Mouse (Mus musculus): ENCODE measurements around the gene Dmpk. TPM values are rescaled to one million over a fixed set of nuclear protein-coding genes. Genes with fewer than 3 reads are reported as not detected.
A peak's percentile ranks its signal among the peaks of the same experiment; 100 is the strongest.

Gene Dmpk
- polyA plus RNA-seq, 1 experiment from 2014 or later, result 73.9 TPM

GRCm38 (mm10) chr7:19130657-19131056 lies 47.0 kb downstream of the Dmpk start:
- H3K9ac ChIP-seq, result no peak overlapping the region
- no peaks in the 10 kb centered on the region for H3K27me3 ChIP-seq (replicated peaks)
- H3K4me3 ChIP-seq (replicated peaks), result peak overlapping the region; percentile 49
- peaks cover 11% of the 10 kb centered on the region; the same call in 1 of the 2 replicates for H3K36me3 ChIP-seq
- H3K9me3 ChIP-seq, result no peaks in the 10 kb centered on the region
- H3K4me1 ChIP-seq, result peaks cover 6% of the 10 kb centered on the region; the same call in 1 of the 2 replicates
- H3K27ac ChIP-seq, result peak overlapping the region; percentile 60
- 24% methylated on average over 4 of the region's 4 CpGs for WGBS
- no peak for ATAC-seq (ENCODE audit: insufficient read depth, low FRiP score, low read depth)
- peak overlapping the region; percentile 87 for H3K4me2 ChIP-seq

- no peaks in the 10 kb centered on the region for H3K27me3 ChIP-seq (replicated peaks)
- WGBS, result under 1% methylated on average over 39 of the region's 39 CpGs
- H3K36me3 ChIP-seq, result peaks cover 18% of the 10 kb centered on the region
- ATAC-seq (ENCODE audit: insufficient read depth, low FRiP score, low read depth), result peak; percentile 99
- H3K4me3 ChIP-seq (replicated peaks), result peak overlapping the region; percentile 49
- peaks cover 6% of the 10 kb centered on the region; the same call in 1 of the 2 replicates for H3K4me1 ChIP-seq
- H3K4me2 ChIP-seq, result peak overlapping the region; percentile 87
- H3K9me3 ChIP-seq, result no peaks in the 10 kb centered on the region
- no peak overlapping the region for H3K9ac ChIP-seq
- H3K27ac ChIP-seq, result peak overlapping the region; percentile 60
Measured at GRCm38 (mm10) chr7:19131324-19131848, 47.7 kb downstream of the Dmpk start.

DNA sequence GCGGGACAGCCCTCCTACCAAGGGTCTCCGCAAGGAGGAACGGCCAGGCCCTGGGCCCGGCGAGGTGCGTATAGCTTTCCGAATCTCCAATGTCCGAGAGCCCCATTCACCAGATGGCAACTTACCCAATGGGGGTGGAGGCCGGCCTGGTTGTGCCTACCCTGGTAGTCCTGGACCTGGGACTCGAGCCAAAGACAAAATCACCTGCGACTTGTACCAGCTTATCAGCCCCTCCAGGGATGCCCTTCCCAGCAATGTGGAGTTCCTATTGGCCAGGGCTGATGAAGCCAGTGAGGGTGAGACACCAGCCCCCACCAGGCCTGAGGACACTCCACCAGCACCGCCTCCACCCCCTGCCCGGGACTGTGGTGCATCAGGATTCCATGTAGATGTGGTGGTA lies 52.5 kb downstream of the Dmpk start:
- 92% methylated on average over 13 of the region's 13 CpGs for WGBS
- Histone ChIP-seq H3K36me3 (peaks cover 41% of the 10 kb centered on the region), H3K4me1 (peaks cover 6% of the 10 kb centered on the region; the same call in 1 of the 2 replicates), H3K27me3 (replicated peaks) (no peaks in the 10 kb centered on the region), H3K9me3 (no peaks in the 10 kb centered on the region), H3K27ac (no peak overlapping the region), H3K4me3 (replicated peaks) (no peak overlapping the region), H3K9ac (no peak overlapping the region), H3K4me2 (no peak overlapping the region)
- no peak for ATAC-seq (ENCODE audit: insufficient read depth, low FRiP score, low read depth)

GRCm38 (mm10) chr7:19136673-19137334 lies 53.2 kb downstream of the Dmpk start:
- H3K4me2 ChIP-seq, result no peak overlapping the region
- ATAC-seq (ENCODE audit: insufficient read depth, low FRiP score, low read depth), result no peak
- peaks cover 42% of the 10 kb centered on the region for H3K36me3 ChIP-seq
- no peak overlapping the region for H3K27ac ChIP-seq
- H3K9me3 ChIP-seq, result no peaks in the 10 kb centered on the region
- H3K27me3 ChIP-seq (replicated peaks), result no peaks in the 10 kb centered on the region
- H3K4me1 ChIP-seq, result peaks cover 3% of the 10 kb centered on the region; the same call in 1 of the 2 replicates
- H3K4me3 ChIP-seq (replicated peaks), result no peak overlapping the region
- 90% methylated on average over 38 of the region's 38 CpGs for whole genome bisulfite sequencing
- H3K9ac ChIP-seq, result no peak overlapping the region

GRCm38 (mm10) chr7:19137380-19137779 lies 53.7 kb downstream of the Dmpk start:
- Histone ChIP-seq H3K36me3 (peaks cover 42% of the 10 kb centered on the region), H3K4me1 (no peaks in the 10 kb centered on the region), H3K27ac (no peak overlapping the region), H3K4me2 (no peak overlapping the region), H3K9me3 (no peaks in the 10 kb centered on the region), H3K9ac (no peak overlapping the region), H3K4me3 (replicated peaks) (no peak overlapping the region), H3K27me3 (replicated peaks) (no peaks in the 10 kb centered on the region)
- no peak for ATAC-seq (ENCODE audit: insufficient read depth, low FRiP score, low read depth)
- WGBS, result 40% methylated on average over 5 of the region's 5 CpGs

Small RNA genes lying within 50 kb of the gene (microRNA-seq; reads per million reads assigned to microRNA genes)
- gene Mir3100, result 0.58 reads per million

Other genes with a start within 250 kb of the Dmpk start
- gene Mill2, start 243.9 kb upstream of the Dmpk start, polyA plus RNA-seq (2015; fragmentation: Nextera tagmentation; extraction: Ambion mirVana), result 1.2 and 1.5 TPM in 2 replicates
- 58.2 and 79.2 TPM in 2 replicates for gene Pglyrp1, start 212.5 kb upstream of the Dmpk start, polyA plus RNA-seq (2015; fragmentation: Nextera tagmentation; extraction: Ambion mirVana)
- gene Ccdc61, start 173.4 kb upstream of the Dmpk start, polyA plus RNA-seq (2015; fragmentation: Nextera tagmentation; extraction: Ambion mirVana), result 26.1 and 29.2 TPM in 2 replicates
- 0.63 TPM in 2 replicates for gene Nova2, start 158.0 kb upstream of the Dmpk start, polyA plus RNA-seq (2015; fragmentation: Nextera tagmentation; extraction: Ambion mirVana)
- not detected in 2 replicates for gene Nanos2, start 96.4 kb upstream of the Dmpk start, polyA plus RNA-seq (2015; fragmentation: Nextera tagmentation; extraction: Ambion mirVana)
- gene Mypop, start 92.6 kb upstream of the Dmpk start, polyA plus RNA-seq (2015; fragmentation: Nextera tagmentation; extraction: Ambion mirVana), result 2.8 and 3.7 TPM in 2 replicates
- 23.5 and 28.0 TPM in 2 replicates for gene Irf2bp1, start 79.8 kb upstream of the Dmpk start, polyA plus RNA-seq (2015; fragmentation: Nextera tagmentation; extraction: Ambion mirVana)
- 30.2 and 32.7 TPM in 2 replicates for gene Foxa3, start 60.3 kb upstream of the Dmpk start, polyA plus RNA-seq (2015; fragmentation: Nextera tagmentation; extraction: Ambion mirVana)
- 28.1 and 32.3 TPM in 2 replicates for gene Sympk, start 59.5 kb upstream of the Dmpk start, polyA plus RNA-seq (2015; fragmentation: Nextera tagmentation; extraction: Ambion mirVana)
- gene Rsph6a, start 29.2 kb upstream of the Dmpk start, polyA plus RNA-seq (2015; fragmentation: Nextera tagmentation; extraction: Ambion mirVana), result not detected in 2 replicates
- 13.7 and 15.1 TPM in 2 replicates for gene Dmwd, start 7.6 kb upstream of the Dmpk start, polyA plus RNA-seq (2015; fragmentation: Nextera tagmentation; extraction: Ambion mirVana)
- 10.8 and 12.1 TPM in 2 replicates for gene Six5, start 10.7 kb downstream of the Dmpk start, polyA plus RNA-seq (2015; fragmentation: Nextera tagmentation; extraction: Ambion mirVana)
- gene Gm4969, start 34.5 kb downstream of the Dmpk start, polyA plus RNA-seq (2015; fragmentation: Nextera tagmentation; extraction: Ambion mirVana), result 2.8 and 3.2 TPM in 2 replicates
- 11.6 and 12.8 TPM in 2 replicates for gene Fbxo46, start 36.0 kb downstream of the Dmpk start, polyA plus RNA-seq (2015; fragmentation: Nextera tagmentation; extraction: Ambion mirVana)
- 13.5 and 14.7 TPM in 2 replicates for gene Qpctl, start 65.4 kb downstream of the Dmpk start, polyA plus RNA-seq (2015; fragmentation: Nextera tagmentation; extraction: Ambion mirVana)
- gene Snrpd2, start 65.9 kb downstream of the Dmpk start, polyA plus RNA-seq (2015; fragmentation: Nextera tagmentation; extraction: Ambion mirVana), result 131 and 141 TPM in 2 replicates
- gene Gipr, start 82.3 kb downstream of the Dmpk start, polyA plus RNA-seq (2015; fragmentation: Nextera tagmentation; extraction: Ambion mirVana), result 2.3 and 2.9 TPM in 2 replicates
- 10.6 and 10.7 TPM in 2 replicates for gene Eml2, start 92.6 kb downstream of the Dmpk start, polyA plus RNA-seq (2015; fragmentation: Nextera tagmentation; extraction: Ambion mirVana)
- gene Gpr4, start 128.7 kb downstream of the Dmpk start, polyA plus RNA-seq (2015; fragmentation: Nextera tagmentation; extraction: Ambion mirVana), result 1.5 and 1.6 TPM in 2 replicates
- 32.3 and 34.5 TPM in 2 replicates for gene Opa3, start 144.5 kb downstream of the Dmpk start, polyA plus RNA-seq (2015; fragmentation: Nextera tagmentation; extraction: Ambion mirVana)
- gene Vasp, start 188.0 kb downstream of the Dmpk start, polyA plus RNA-seq (2015; fragmentation: Nextera tagmentation; extraction: Ambion mirVana), result 106 and 111 TPM in 2 replicates
- 0.21 and 0.33 TPM in 2 replicates for gene Ppm1n, start 196.2 kb downstream of the Dmpk start, polyA plus RNA-seq (2015; fragmentation: Nextera tagmentation; extraction: Ambion mirVana)
- 10.6 and 13.9 TPM in 2 replicates for gene Rtn2, start 198.8 kb downstream of the Dmpk start, polyA plus RNA-seq (2015; fragmentation: Nextera tagmentation; extraction: Ambion mirVana)
- 0.12 and 0.17 TPM in 2 replicates for gene Fosb, start 226.2 kb downstream of the Dmpk start, polyA plus RNA-seq (2015; fragmentation: Nextera tagmentation; extraction: Ambion mirVana)

Data from stomach, embryonic 15.5 days (tissue).